Mouse (Mus musculus): Measurements from ENCODE around the gene Vav3.

DNA sequence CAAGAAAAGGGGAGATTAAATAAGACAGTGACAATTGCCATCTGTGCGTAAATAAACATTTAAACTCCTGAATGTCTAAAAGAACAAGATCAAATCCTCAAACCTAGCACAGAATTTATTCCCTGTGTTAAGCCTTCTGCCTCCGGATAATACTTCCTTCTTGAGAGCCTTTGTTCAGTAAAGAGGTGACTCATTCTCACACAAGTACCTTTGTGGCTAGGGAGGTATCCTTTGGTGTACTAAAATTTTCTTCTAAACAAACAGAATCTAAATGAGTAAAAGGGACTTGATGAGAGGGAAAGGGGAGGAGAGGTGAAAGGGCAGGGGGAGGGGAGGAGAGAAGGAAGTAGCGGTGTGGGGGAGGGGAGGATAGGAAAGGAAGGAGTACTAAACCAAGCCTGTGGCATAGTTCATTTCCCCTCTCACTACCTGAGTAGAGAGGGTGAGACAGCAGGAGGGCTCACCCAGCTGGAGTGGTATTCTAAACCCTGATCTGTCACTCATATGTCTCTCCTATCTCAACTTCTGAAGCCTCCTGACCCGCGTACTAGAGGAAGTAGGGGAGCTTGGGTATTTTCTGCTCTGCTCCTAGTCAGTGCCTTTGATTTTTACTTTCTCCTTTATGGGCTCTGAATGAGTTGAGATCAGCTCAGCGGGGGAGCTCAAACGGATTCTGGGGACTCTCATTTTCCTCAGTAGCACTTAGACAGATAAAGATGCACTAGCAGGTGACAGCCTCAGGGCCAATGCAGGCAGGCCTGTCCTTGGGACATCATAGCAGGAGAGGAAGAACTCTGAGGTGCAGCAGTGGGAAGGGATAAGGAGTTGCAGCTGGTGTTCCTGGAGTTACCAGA is 16.8 kb upstream of the Vav3 start:
- TF ChIP-seq CTCF (IDR thresholded peaks at IDR 0.05; ENCODE audit: extremely low read depth, insufficient read depth, low read length) (no peak), POLR2A (IDR thresholded peaks at IDR 0.05; ENCODE audit: extremely low read depth, insufficient read depth, low read length) (no peak)

All from cortical plate, adult 2 months (tissue).